Mouse (Mus musculus): ENCODE measurements around the gene Dennd1a. TPM values are rescaled to one million over a fixed set of nuclear protein-coding genes. Genes with fewer than 3 reads are reported as not detected.

The Dennd1a gene
- total RNA-seq, 1 experiment from 2014 or later, result 27.1 TPM

GRCm38 (mm10) chr2:38164326-38165035, 122.7 kb downstream of the Dennd1a start:
- DNase-seq, result peak; percentile 3

GRCm38 (mm10) chr2:38162486-38162885, 124.7 kb downstream of the Dennd1a start:
- DNase-seq, result peak; percentile 3

- DNase-seq, result no peak
Observed at GRCm38 (mm10) chr2:38161484-38161883, 125.7 kb downstream of the Dennd1a start.

- no peak for DNase-seq
Observed at GRCm38 (mm10) chr2:38159736-38160135, 127.5 kb downstream of the Dennd1a start.

- DNase-seq, result no peak
Observed at GRCm38 (mm10) chr2:38157002-38157401, 130.2 kb downstream of the Dennd1a start.

- no peak for DNase-seq
Observed at GRCm38 (mm10) chr2:38156001-38156400, 131.2 kb downstream of the Dennd1a start.

- no peak for DNase-seq
Observed at GRCm38 (mm10) chr2:38144831-38145230, 142.4 kb downstream of the Dennd1a start.

GRCm38 (mm10) chr2:38144067-38144779, 143.0 kb downstream of the Dennd1a start:
- DNase-seq, result no peak

GRCm38 (mm10) chr2:38142905-38143304, 144.3 kb downstream of the Dennd1a start:
- no peak for DNase-seq

- DNase-seq, result no peak
Observed at GRCm38 (mm10) chr2:38142210-38142609, 145.0 kb downstream of the Dennd1a start.

GRCm38 (mm10) chr2:38139536-38139935, 147.7 kb downstream of the Dennd1a start:
- no peak for DNase-seq

GRCm38 (mm10) chr2:38137086-38137485, 150.1 kb downstream of the Dennd1a start:
- peak; percentile 13 for DNase-seq

- DNase-seq, result no peak
Observed at GRCm38 (mm10) chr2:38135427-38135826, 151.8 kb downstream of the Dennd1a start.

GRCm38 (mm10) chr2:38133036-38133825, 154.0 kb downstream of the Dennd1a start:
- DNase-seq, result no peak

GRCm38 (mm10) chr2:38132233-38132822, 154.9 kb downstream of the Dennd1a start:
- no peak for DNase-seq

GRCm38 (mm10) chr2:38131538-38131937, 155.7 kb downstream of the Dennd1a start:
- no peak for DNase-seq

- DNase-seq, result no peak
Observed at GRCm38 (mm10) chr2:38129961-38130802, 157.0 kb downstream of the Dennd1a start.

GRCm38 (mm10) chr2:38126383-38126732, 160.8 kb downstream of the Dennd1a start:
- no peak for DNase-seq

GRCm38 (mm10) chr2:38125671-38126382, 161.4 kb downstream of the Dennd1a start:
- DNase-seq, result no peak

GRCm38 (mm10) chr2:38124727-38125126, 162.5 kb downstream of the Dennd1a start:
- DNase-seq, result no peak

GRCm38 (mm10) chr2:38115000-38115399, 172.2 kb downstream of the Dennd1a start:
- DNase-seq, result no peak

Measured in adrenal gland, postnatal 25 days (tissue).